In genomic region chr5:64802795-64803719, GRCm38 (mm10) we compare ENCODE assay signal across 8 mouse cellular contexts. TPM values are rescaled to one million over a fixed set of nuclear protein-coding genes. Genes with fewer than 3 reads are reported as not detected.
DNase-seq lines count a peak whose midpoint lies in the region; ATAC-seq and TF ChIP-seq lines count a peak whose summit lies in the region.

Klf3 (plus strand) TSS chr5:64803388.

- H3K9ac ChIP-seq in hindbrain, postnatal 0 days (replicated peaks; ENCODE audit: low read length) = peak within 1 kb of the TSS; percentile 89

- no peaks in the 10 kb centered on the region; the same call in 1 of the 2 replicates for H3K4me1 ChIP-seq in hindbrain, postnatal 0 days (ENCODE audit: insufficient read depth, low read length)
- peaks cover 51% of the 10 kb centered on the region for H3K4me1 ChIP-seq in megakaryocyte, embryonic 14.5 days

- H3K9me3 ChIP-seq in hindbrain, postnatal 0 days (ENCODE audit: low read length) = no peaks in the 10 kb centered on the region
- H3K9me3 ChIP-seq in megakaryocyte, embryonic 14.5 days = peaks cover 12% of the 10 kb centered on the region

- DNase-seq in gastrocnemius, adult 8-10 months (ENCODE audit: low spot score in 2 of 2) = peak; percentile 88 to 96
- peak; percentile 83 for DNase-seq in hindbrain, postnatal 0 days (ENCODE audit: low spot score)
- peak; percentile 59 to 84 for DNase-seq in left cerebral cortex, adult 8-10 months (ENCODE audit: low spot score in 2 of 2)
- peak; percentile 86 to 88 for DNase-seq in right cerebral cortex, postnatal 10 days (ENCODE audit: low spot score in 2 of 2)
- DNase-seq in urinary bladder, postnatal 14 days (ENCODE audit: low spot score) = peak; percentile 95

- peak; percentile 38 for TF ChIP-seq CTCF in hindbrain, postnatal 0 days (IDR thresholded peaks at IDR 0.05; ENCODE audit: low read depth)

- peak within 1 kb of the TSS; percentile 87 for H3K4me3 ChIP-seq in hindbrain, postnatal 0 days (ENCODE audit: low read length)
- peak within 1 kb of the TSS; percentile 96 for H3K4me3 ChIP-seq in megakaryocyte, embryonic 14.5 days (replicated peaks)

- peak within 1 kb of the TSS; percentile 81 for H3K4me2 ChIP-seq in hindbrain, postnatal 0 days (ENCODE audit: low read depth, low read length)

- peak within 1 kb of the TSS; percentile 95 for H3K27ac ChIP-seq in hindbrain, postnatal 0 days

- no peaks in the 10 kb centered on the region for H3K27me3 ChIP-seq in hindbrain, postnatal 0 days (ENCODE audit: insufficient read depth, low read length)
- H3K27me3 ChIP-seq in megakaryocyte, embryonic 14.5 days (replicated peaks) = peaks cover 2% of the 10 kb centered on the region

- peak; percentile 66 for ATAC-seq in activated CD4-positive, CD25-positive, alpha-beta regulatory T cell, adult 4 months
- peak; percentile 61 for ATAC-seq in common myeloid progenitor, adult 5-6 weeks (replicated peaks; ENCODE audit: low read depth, poor library complexity, severe bottlenecking)
- peak; percentile 92 for ATAC-seq in hindbrain, postnatal 0 days

- H3K36me3 ChIP-seq in hindbrain, postnatal 0 days (ENCODE audit: insufficient read depth, low read length) = no peaks in the 10 kb centered on the region
- no peaks in the 10 kb centered on the region for H3K36me3 ChIP-seq in megakaryocyte, embryonic 14.5 days (replicated peaks; ENCODE audit: low read length)

- WGBS in hindbrain, postnatal 0 days = 0% methylated on average over 84 of the region's 116 CpGs

RNA-seq across cellular contexts. Expression of gene Klf3, which starts in this region (rescaled TPM):
- polyA plus RNA-seq in activated CD4-positive, CD25-positive, alpha-beta regulatory T cell, adult 4 months (2017; shearing (Covaris generic)) = 10 to 100 TPM; 64.9 to 76.7 TPM
- 19.0 and 21.5 TPM in 2 replicates for total RNA-seq in common myeloid progenitor, adult 5-6 weeks (2017)
- total RNA-seq in gastrocnemius, adult 8-10 months (2022) = 10 to 100 TPM in 2 of 4 experiments, 1 to 10 TPM in 2; 6.7 to 16.3 (median 10.1) TPM
- total RNA-seq in hindbrain, postnatal 0 days (2014; rRNA removed) = 22.6 and 22.9 TPM in 2 replicates
- 37.1 and 37.5 TPM in 2 replicates for polyA plus RNA-seq in hindbrain, postnatal 0 days (2015; fragmentation: Nextera tagmentation; extraction: Ambion mirVana)
- total RNA-seq in left cerebral cortex, adult 8-10 months (2022) = 10 to 100 TPM; 21.2 to 30.9 (median 27.5) TPM
- 73.1 and 120 TPM in 2 replicates for polyA plus RNA-seq in megakaryocyte, embryonic 14.5 days (2012; ENCODE audit: insufficient read depth, low replicate concordance)

Comparison
In these comparisons a context has a peak if more than half of its experiments do, and no peak if none do; other contexts are left out.
1. Peak in every context shown above with its lines: DNase-seq, ATAC-seq, H3K4me3 ChIP-seq and H3K27ac ChIP-seq.